Mouse (Mus musculus): ENCODE results near the gene Coro2b. TPM values are rescaled to one million over a fixed set of nuclear protein-coding genes. Genes with fewer than 3 reads are reported as not detected.

Gene Coro2b
- total and polyA plus RNA-seq, 2 experiments from 2014 or later = 22.8 to 36.2 TPM

DNA sequence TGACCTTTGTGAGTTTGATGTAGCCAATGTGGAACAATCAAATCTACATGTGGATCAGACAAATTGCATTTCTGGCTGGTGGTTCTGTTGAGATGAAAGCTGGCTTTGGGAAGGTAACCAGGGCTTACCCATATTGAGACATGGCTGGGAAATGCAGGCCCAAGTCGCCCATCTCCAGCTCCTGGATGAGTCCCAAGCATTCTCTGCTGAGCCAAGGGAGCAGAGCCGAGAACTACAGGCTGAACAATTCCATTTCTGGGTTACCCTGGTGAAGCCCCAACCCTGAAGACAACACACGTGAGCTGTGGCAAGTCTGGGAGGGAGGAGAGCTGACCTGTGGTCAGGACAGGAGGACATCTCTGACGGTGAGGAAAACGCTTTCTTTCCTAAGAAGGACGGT, 37.9 kb downstream of the Coro2b start:
- H3K9me3 ChIP-seq (ENCODE audit: low read length) = no peaks in the 10 kb centered on the region

DNA sequence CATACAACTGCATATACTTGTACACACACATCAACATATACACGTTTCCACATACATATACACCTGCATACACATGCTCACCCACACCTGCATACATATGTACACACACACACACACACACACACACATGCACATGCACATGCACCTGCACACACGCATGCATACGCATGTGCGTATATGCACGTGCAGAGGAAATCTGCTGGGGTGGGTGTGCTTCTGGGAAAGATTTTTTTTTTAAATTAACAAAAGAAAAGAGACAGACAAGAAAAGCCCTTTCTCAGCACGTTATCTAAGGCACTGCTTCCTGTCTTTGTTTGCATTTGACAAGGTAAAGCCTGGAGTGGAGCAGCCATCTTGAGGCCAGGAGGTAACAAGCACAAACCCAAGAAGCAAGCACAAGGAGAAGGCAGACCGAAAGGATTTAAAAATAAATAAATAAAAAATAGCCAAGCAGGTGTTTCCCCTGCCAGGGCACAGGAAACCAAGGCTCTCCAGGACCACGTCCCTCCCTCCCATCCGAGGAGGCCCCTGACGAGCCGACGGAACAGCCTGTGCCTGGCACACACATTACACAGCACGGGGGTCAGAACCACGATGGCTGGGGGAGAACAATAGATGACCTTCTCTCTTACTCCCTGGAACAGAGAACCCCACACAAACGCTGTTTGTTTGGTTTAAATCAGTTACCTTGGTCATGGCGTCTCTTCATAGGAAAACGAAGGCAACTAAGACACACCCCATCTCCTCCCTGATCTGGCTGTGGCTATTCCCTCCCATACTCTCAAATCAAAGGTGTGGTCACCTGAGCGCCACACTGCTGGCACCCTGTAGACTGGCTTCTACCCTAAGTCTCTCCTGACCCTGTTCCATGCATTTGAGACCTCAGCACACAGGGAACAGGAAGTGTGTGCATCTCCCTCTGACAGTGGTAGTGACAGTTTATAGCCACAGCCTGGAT, 39.4 kb downstream of the Coro2b start:
- Histone ChIP-seq H3K4me2 (ENCODE audit: low read depth, low read length, poor library complexity, severe bottlenecking) (no peak overlapping the region), H3K9me3 (ENCODE audit: low read length) (no peaks in the 10 kb centered on the region), H3K27me3 (ENCODE audit: insufficient read depth, low read length) (no peaks in the 10 kb centered on the region), H3K27ac (ENCODE audit: low read depth, low read length) (peak overlapping the region; percentile 47; the same call in 1 of the 2 replicates), H3K36me3 (ENCODE audit: insufficient read depth, low read length) (no peaks in the 10 kb centered on the region), H3K9ac (replicated peaks; ENCODE audit: low read length, poor library complexity, severe bottlenecking) (0 out of 2 replicates have a peak overlapping the region, but pooled peaks have one; percentile 2), H3K4me1 (ENCODE audit: insufficient read depth, low read length) (no peaks in the 10 kb centered on the region), H3K4me3 (ENCODE audit: low read depth, low read length) (no peak overlapping the region)
- WGBS = 67% methylated on average over 18 of the region's 18 CpGs
- ATAC-seq (ENCODE audit: low FRiP score) = 0 out of 2 replicates have a peak, but pooled peaks have one; percentile 23
- TF ChIP-seq CTCF (IDR thresholded peaks at IDR 0.05) = no peak
- DNase-seq (ENCODE audit: low spot score) = no peak

More for the DNA sequence above, 37.9 kb downstream of the Coro2b start:
- Histone ChIP-seq H3K4me3 (ENCODE audit: low read depth, low read length) (no peak overlapping the region), H3K27me3 (ENCODE audit: insufficient read depth, low read length) (no peaks in the 10 kb centered on the region), H3K4me1 (ENCODE audit: insufficient read depth, low read length) (0 out of 2 replicates have a peak, but pooled peaks cover under 1% of the 10 kb centered on the region), H3K4me2 (ENCODE audit: low read depth, low read length, poor library complexity, severe bottlenecking) (no peak overlapping the region), H3K36me3 (ENCODE audit: insufficient read depth, low read length) (no peaks in the 10 kb centered on the region), H3K9ac (replicated peaks; ENCODE audit: low read length, poor library complexity, severe bottlenecking) (no peak overlapping the region), H3K27ac (ENCODE audit: low read depth, low read length) (no peak overlapping the region)
- ATAC-seq (ENCODE audit: low FRiP score) (no peak), DNase-seq (ENCODE audit: low spot score) (no peak)
- TF ChIP-seq CTCF (IDR thresholded peaks at IDR 0.05) = no peak
- 84% methylated on average over 6 of the region's 6 CpGs for WGBS

DNA sequence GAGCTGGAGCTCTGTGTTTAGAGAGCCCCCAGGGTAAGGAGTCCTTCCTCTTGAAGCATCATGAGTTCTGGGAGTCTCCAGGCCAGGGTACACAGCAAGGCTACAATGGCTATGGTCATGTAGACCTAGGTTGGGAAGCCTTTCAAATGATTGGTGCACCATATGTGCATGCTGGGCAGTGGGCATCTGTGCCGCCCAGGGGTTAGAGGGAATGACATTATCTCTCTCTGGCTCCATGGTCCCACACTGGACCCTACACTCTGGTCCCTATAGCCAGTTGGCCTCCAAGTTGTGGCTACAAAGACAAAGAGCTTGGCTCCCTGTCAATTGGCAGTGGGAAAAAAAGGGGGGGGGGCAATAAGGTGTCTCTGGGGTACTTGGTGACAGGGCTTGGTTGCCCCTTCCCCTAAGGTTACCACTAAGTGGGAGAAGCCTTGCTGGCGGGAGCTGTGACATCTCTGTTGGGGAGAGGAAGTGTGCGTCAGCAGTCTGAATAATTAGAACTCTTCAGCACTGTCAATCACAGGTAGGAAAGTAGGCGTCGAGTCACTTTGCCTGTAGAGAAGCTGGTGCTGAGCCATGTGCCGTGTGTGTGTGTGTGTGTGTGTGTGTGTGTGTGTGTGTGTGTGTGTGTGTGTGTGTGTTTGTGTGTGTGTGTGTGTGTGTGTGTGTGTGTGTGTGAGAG, 44.4 kb downstream of the Coro2b start:
- ATAC-seq (ENCODE audit: low FRiP score) (no peak), DNase-seq (ENCODE audit: low spot score) (no peak)
- Histone ChIP-seq H3K4me2 (ENCODE audit: low read depth, low read length, poor library complexity, severe bottlenecking) (no peak overlapping the region), H3K36me3 (ENCODE audit: insufficient read depth, low read length) (no peaks in the 10 kb centered on the region), H3K27me3 (ENCODE audit: insufficient read depth, low read length) (no peaks in the 10 kb centered on the region), H3K27ac (ENCODE audit: low read depth, low read length) (no peak overlapping the region), H3K9ac (replicated peaks; ENCODE audit: low read length, poor library complexity, severe bottlenecking) (no peak overlapping the region), H3K9me3 (ENCODE audit: low read length) (no peaks in the 10 kb centered on the region), H3K4me1 (ENCODE audit: insufficient read depth, low read length) (no peaks in the 10 kb centered on the region), H3K4me3 (ENCODE audit: low read depth, low read length) (no peak overlapping the region)
- WGBS = 52% methylated on average over 6 of the region's 6 CpGs
- no peak for TF ChIP-seq CTCF (IDR thresholded peaks at IDR 0.05)

DNA sequence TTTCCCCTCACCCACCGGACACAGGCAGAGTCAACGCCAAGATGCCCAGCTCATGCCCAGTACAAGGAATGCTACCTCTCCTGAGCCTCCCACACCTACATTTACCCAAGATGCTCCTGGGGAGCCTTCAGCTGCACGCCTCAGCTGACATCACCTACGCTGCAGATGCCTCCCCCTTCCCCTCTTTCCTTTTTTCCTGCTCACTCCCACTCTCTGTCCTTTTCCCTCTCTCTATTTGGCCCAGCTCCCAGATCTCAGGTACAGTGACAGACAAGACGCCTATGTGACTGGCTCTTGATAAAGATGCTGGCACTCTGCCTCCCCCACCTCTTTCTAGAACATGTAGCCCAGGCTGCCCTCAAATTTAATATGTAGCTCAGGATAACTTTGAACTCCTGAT, 45.2 kb downstream of the Coro2b start:
- no peaks in the 10 kb centered on the region for H3K27me3 ChIP-seq (ENCODE audit: insufficient read depth, low read length)
- no peak for DNase-seq (ENCODE audit: low spot score)
- WGBS = 87% methylated on average over 5 of the region's 5 CpGs
- ATAC-seq (ENCODE audit: low FRiP score) = no peak
- H3K4me3 ChIP-seq (ENCODE audit: low read depth, low read length) = no peak overlapping the region
- no peak for TF ChIP-seq CTCF (IDR thresholded peaks at IDR 0.05)
- H3K4me1 ChIP-seq (ENCODE audit: insufficient read depth, low read length) = no peaks in the 10 kb centered on the region
- no peaks in the 10 kb centered on the region for H3K36me3 ChIP-seq (ENCODE audit: insufficient read depth, low read length)
- H3K4me2 ChIP-seq (ENCODE audit: low read depth, low read length, poor library complexity, severe bottlenecking) = no peak overlapping the region
- H3K9me3 ChIP-seq (ENCODE audit: low read length) = no peaks in the 10 kb centered on the region
- no peak overlapping the region for H3K27ac ChIP-seq (ENCODE audit: low read depth, low read length)
- H3K9ac ChIP-seq (replicated peaks; ENCODE audit: low read length, poor library complexity, severe bottlenecking) = no peak overlapping the region

DNA sequence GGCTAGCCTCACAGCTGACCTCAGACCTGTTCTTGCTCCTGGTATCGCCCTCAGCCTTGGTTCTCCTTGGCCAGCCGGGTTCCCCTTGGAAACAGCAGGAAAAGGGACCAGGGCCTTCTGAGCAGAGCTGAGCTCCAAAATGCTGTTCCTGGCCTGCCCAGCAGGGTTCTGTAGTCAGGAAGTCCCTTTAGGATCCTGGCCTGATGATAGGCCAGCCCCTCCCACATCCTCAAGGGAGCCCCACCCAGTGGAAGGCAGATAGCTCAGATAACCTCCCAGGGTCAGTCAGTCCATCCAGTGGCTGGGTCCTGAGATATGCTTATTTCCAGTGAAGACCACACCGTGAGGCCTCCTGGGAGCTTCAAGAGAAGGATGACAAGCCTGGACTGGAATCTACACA, 45.7 kb downstream of the Coro2b start:
- H3K27ac ChIP-seq (ENCODE audit: low read depth, low read length) = 0 out of 2 replicates have a peak overlapping the region, but pooled peaks have one; percentile 26
- DNase-seq (ENCODE audit: low spot score) (no peak), ATAC-seq (ENCODE audit: low FRiP score) (no peak)
- no peak overlapping the region for H3K4me2 ChIP-seq (ENCODE audit: low read depth, low read length, poor library complexity, severe bottlenecking)
- H3K27me3 ChIP-seq (ENCODE audit: insufficient read depth, low read length) = no peaks in the 10 kb centered on the region
- H3K36me3 ChIP-seq (ENCODE audit: insufficient read depth, low read length) = no peaks in the 10 kb centered on the region
- H3K9ac ChIP-seq (replicated peaks; ENCODE audit: low read length, poor library complexity, severe bottlenecking) = no peak overlapping the region
- 69% methylated on average over 3 of the region's 3 CpGs for WGBS
- no peaks in the 10 kb centered on the region for H3K4me1 ChIP-seq (ENCODE audit: insufficient read depth, low read length)
- H3K4me3 ChIP-seq (ENCODE audit: low read depth, low read length) = no peak overlapping the region
- H3K9me3 ChIP-seq (ENCODE audit: low read length) = no peaks in the 10 kb centered on the region
- peak; percentile 33 for TF ChIP-seq CTCF (IDR thresholded peaks at IDR 0.05)
